Mouse (Mus musculus): ENCODE data around the gene Arg2.

- TF ChIP-seq CTCF (IDR thresholded peaks at IDR 0.05; ENCODE audit: low read depth) (no peak), EP300 (IDR thresholded peaks at IDR 0.05; ENCODE audit: low read depth) (no peak)
Observed at GRCm38 (mm10) chr12:79131706-79132460, 1.3 kb downstream of the Arg2 start.

Measured in heart, postnatal 0 days (tissue).